Mouse (Mus musculus): ENCODE measurements around the gene Tmem255b. TPM values are rescaled to one million over a fixed set of nuclear protein-coding genes. Genes with fewer than 3 reads are reported as not detected.

Tmem255b gene
- polyA plus RNA-seq, 1 experiment from 2014 or later: 0.29 TPM

DNA sequence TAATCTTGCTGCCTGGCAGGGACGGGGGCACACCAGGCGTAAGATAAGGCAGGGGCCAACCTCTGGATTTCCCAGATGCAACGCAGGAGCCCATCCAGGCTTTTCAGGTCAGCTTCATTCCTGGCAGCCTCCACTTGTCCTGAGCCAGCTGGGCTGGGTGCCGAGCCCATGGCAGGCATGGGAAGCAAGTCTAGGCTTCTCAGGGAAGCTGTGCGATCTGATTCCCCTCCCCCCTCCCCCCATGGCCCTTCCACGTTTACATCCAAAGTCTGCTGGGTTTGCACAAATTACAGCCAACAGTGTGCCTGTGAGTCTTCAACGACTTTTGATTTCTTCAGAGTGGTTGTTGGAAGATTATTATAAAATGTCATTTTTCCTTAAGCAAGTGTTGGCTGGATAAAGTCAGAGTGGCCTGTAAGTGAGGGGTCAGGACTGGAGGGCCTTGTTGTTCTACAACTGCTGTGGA, 46.1 kb downstream of the Tmem255b start:
- Histone ChIP-seq H3K36me3 (ENCODE audit: control insufficient read depth, insufficient read depth) (no peaks in the 10 kb centered on the region), H3K4me2 (ENCODE audit: low read length) (no peak overlapping the region), H3K4me3 (replicated peaks; ENCODE audit: low read length) (no peak overlapping the region), H3K9me3 (ENCODE audit: control insufficient read depth, low read length) (no peaks in the 10 kb centered on the region), H3K27ac (ENCODE audit: low read length) (no peak overlapping the region), H3K27me3 (replicated peaks; ENCODE audit: control insufficient read depth, insufficient read depth, low read length) (no peaks in the 10 kb centered on the region), H3K9ac (replicated peaks; ENCODE audit: low read depth, low read length) (no peak overlapping the region), H3K4me1 (replicated peaks; ENCODE audit: control insufficient read depth, insufficient read depth, low read length) (no peaks in the 10 kb centered on the region)
- 82% methylated on average over 7 of the region's 7 CpGs for WGBS
- no peak for ATAC-seq

GRCm38 (mm10) chr8:13481596-13481995, 46.6 kb downstream of the Tmem255b start:
- Histone ChIP-seq H3K27ac (ENCODE audit: low read length) (no peak overlapping the region), H3K9ac (replicated peaks; ENCODE audit: low read depth, low read length) (no peak overlapping the region), H3K4me3 (replicated peaks; ENCODE audit: low read length) (no peak overlapping the region), H3K27me3 (replicated peaks; ENCODE audit: control insufficient read depth, insufficient read depth, low read length) (no peaks in the 10 kb centered on the region), H3K36me3 (ENCODE audit: control insufficient read depth, insufficient read depth) (no peaks in the 10 kb centered on the region), H3K4me1 (replicated peaks; ENCODE audit: control insufficient read depth, insufficient read depth, low read length) (no peaks in the 10 kb centered on the region), H3K9me3 (ENCODE audit: control insufficient read depth, low read length) (no peaks in the 10 kb centered on the region), H3K4me2 (ENCODE audit: low read length) (no peak overlapping the region)
- ATAC-seq: no peak
- 89% methylated on average over 3 of the region's 3 CpGs for WGBS

- ATAC-seq: no peak
- no peaks in the 10 kb centered on the region for H3K27me3 ChIP-seq (replicated peaks; ENCODE audit: control insufficient read depth, insufficient read depth, low read length)
- WGBS: 85% methylated on average over 2 of the region's 2 CpGs
These were observed 47.3 kb downstream of the Tmem255b start for GRCm38 (mm10) chr8:13482101-13482801.

GRCm38 (mm10) chr8:13483191-13483590, 48.2 kb downstream of the Tmem255b start:
- Histone ChIP-seq H3K9me3 (ENCODE audit: control insufficient read depth, low read length) (no peaks in the 10 kb centered on the region), H3K4me2 (ENCODE audit: low read length) (no peak overlapping the region), H3K9ac (replicated peaks; ENCODE audit: low read depth, low read length) (no peak overlapping the region), H3K4me1 (replicated peaks; ENCODE audit: control insufficient read depth, insufficient read depth, low read length) (no peaks in the 10 kb centered on the region), H3K4me3 (replicated peaks; ENCODE audit: low read length) (no peak overlapping the region), H3K27me3 (replicated peaks; ENCODE audit: control insufficient read depth, insufficient read depth, low read length) (no peaks in the 10 kb centered on the region), H3K27ac (ENCODE audit: low read length) (no peak overlapping the region), H3K36me3 (ENCODE audit: control insufficient read depth, insufficient read depth) (no peaks in the 10 kb centered on the region)
- 87% methylated on average over 5 of the region's 5 CpGs for WGBS
- ATAC-seq: no peak

More at GRCm38 (mm10) chr8:13482101-13482801, 47.3 kb downstream of the Tmem255b start:
- H3K4me1 ChIP-seq (replicated peaks; ENCODE audit: control insufficient read depth, insufficient read depth, low read length): no peaks in the 10 kb centered on the region
- no peak overlapping the region for H3K4me3 ChIP-seq (replicated peaks; ENCODE audit: low read length)
- no peak overlapping the region for H3K4me2 ChIP-seq (ENCODE audit: low read length)
- no peak overlapping the region for H3K9ac ChIP-seq (replicated peaks; ENCODE audit: low read depth, low read length)
- H3K9me3 ChIP-seq (ENCODE audit: control insufficient read depth, low read length): no peaks in the 10 kb centered on the region
- no peak overlapping the region for H3K27ac ChIP-seq (ENCODE audit: low read length)
- no peaks in the 10 kb centered on the region for H3K36me3 ChIP-seq (ENCODE audit: control insufficient read depth, insufficient read depth)

DNA sequence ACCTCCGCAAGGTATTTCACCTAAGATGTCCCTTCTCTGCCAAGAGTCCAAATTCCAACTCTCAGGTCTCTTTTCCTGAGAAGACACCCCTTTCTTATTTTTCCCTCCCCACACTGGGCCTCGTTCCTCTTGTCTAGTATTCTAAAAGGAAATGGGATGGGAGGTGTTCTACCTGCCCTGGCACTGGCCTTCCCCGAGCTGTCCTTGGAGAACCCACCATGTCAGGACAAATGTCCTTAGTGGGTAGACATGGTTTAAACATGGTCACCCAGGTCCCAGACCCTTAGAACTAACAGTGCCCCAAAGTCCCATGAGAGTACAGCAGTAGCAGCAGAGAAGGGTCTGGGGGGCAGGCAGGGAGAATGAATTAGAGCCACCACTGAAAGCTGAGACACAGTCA, 54.4 kb downstream of the Tmem255b start:
- Histone ChIP-seq H3K4me3 (replicated peaks; ENCODE audit: low read length) (no peak overlapping the region), H3K4me1 (replicated peaks; ENCODE audit: control insufficient read depth, insufficient read depth, low read length) (peaks cover 15% of the 10 kb centered on the region), H3K27ac (ENCODE audit: low read length) (no peak overlapping the region), H3K36me3 (ENCODE audit: control insufficient read depth, insufficient read depth) (no peaks in the 10 kb centered on the region), H3K9me3 (ENCODE audit: control insufficient read depth, low read length) (no peaks in the 10 kb centered on the region), H3K4me2 (ENCODE audit: low read length) (no peak overlapping the region), H3K27me3 (replicated peaks; ENCODE audit: control insufficient read depth, insufficient read depth, low read length) (0 out of 2 replicates have a peak, but pooled peaks cover 2% of the 10 kb centered on the region), H3K9ac (replicated peaks; ENCODE audit: low read depth, low read length) (no peak overlapping the region)
- ATAC-seq: no peak
- WGBS: 86% methylated on average over 3 of the region's 3 CpGs

DNA sequence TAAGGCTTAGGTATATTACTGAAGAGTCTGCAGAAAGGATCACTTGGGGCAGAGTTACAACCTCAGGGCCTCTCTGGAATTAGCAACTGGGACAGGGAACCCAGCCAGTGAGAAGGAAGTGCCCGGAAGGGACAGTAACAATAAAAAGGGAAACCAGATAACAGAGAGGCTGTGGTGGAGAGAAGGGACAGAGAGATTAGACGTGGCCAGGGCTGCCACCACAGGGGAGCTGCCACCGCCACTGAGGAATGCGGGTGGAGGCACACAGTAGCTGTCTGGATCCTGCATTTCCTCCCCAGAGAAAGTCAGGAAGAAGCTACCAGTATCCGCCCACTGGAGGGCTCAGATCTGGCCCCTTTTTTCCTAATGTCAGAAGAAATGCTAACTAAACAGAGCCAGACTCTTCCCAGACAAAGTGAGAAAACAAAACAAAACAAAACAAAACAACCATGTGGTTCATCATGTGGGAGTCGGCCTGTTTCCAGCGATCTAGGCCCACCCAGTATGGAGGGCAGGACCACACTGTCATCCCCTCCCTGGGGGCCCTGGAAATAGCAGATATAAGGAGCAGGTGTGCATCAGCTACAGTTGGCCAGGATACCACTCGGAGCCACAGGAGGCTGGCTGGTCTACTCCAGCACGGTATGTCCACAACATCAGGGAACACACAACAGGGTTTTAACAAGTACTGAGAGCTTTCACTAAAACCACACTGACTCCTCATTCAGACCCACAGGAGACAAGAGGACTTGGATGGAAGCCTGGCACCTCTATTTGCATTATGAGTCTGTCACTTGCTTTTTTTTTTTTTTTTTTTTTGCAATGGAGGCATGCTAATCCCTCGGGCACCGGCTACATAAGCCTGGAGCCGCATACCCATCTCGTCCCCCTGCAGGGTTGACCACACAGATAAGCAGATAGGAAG, 55.3 kb downstream of the Tmem255b start:
- 32% methylated on average over 13 of the region's 13 CpGs for WGBS
- Histone ChIP-seq H3K4me1 (replicated peaks; ENCODE audit: control insufficient read depth, insufficient read depth, low read length) (peaks cover 15% of the 10 kb centered on the region), H3K36me3 (ENCODE audit: control insufficient read depth, insufficient read depth) (no peaks in the 10 kb centered on the region), H3K4me2 (ENCODE audit: low read length) (no peak overlapping the region), H3K9ac (replicated peaks; ENCODE audit: low read depth, low read length) (no peak overlapping the region), H3K9me3 (ENCODE audit: control insufficient read depth, low read length) (no peaks in the 10 kb centered on the region), H3K27ac (ENCODE audit: low read length) (no peak overlapping the region), H3K27me3 (replicated peaks; ENCODE audit: control insufficient read depth, insufficient read depth, low read length) (0 out of 2 replicates have a peak, but pooled peaks cover 4% of the 10 kb centered on the region), H3K4me3 (replicated peaks; ENCODE audit: low read length) (no peak overlapping the region)
- peak; percentile 29 for ATAC-seq

- no peaks in the 10 kb centered on the region for H3K9me3 ChIP-seq (ENCODE audit: control insufficient read depth, low read length)
- whole genome bisulfite sequencing: 88% methylated on average over 14 of the region's 14 CpGs
- ATAC-seq: no peak
- peaks cover 15% of the 10 kb centered on the region for H3K4me1 ChIP-seq (replicated peaks; ENCODE audit: control insufficient read depth, insufficient read depth, low read length)
- no peaks in the 10 kb centered on the region for H3K36me3 ChIP-seq (ENCODE audit: control insufficient read depth, insufficient read depth)
- H3K4me3 ChIP-seq (replicated peaks; ENCODE audit: low read length): no peak overlapping the region
- no peak overlapping the region for H3K4me2 ChIP-seq (ENCODE audit: low read length)
- no peak overlapping the region for H3K27ac ChIP-seq (ENCODE audit: low read length)
- H3K27me3 ChIP-seq (replicated peaks; ENCODE audit: control insufficient read depth, insufficient read depth, low read length): peaks cover 8% of the 10 kb centered on the region; the same call in 1 of the 2 replicates
- H3K9ac ChIP-seq (replicated peaks; ENCODE audit: low read depth, low read length): no peak overlapping the region
These were observed 56.6 kb downstream of the Tmem255b start for GRCm38 (mm10) chr8:13491491-13492010.

GRCm38 (mm10) chr8:13492198-13492995, 57.4 kb downstream of the Tmem255b start:
- ATAC-seq: no peak

More at GRCm38 (mm10) chr8:13492198-13492995, 57.4 kb downstream of the Tmem255b start:
- Histone ChIP-seq H3K4me3 (replicated peaks; ENCODE audit: low read length) (no peak overlapping the region), H3K27ac (ENCODE audit: low read length) (no peak overlapping the region), H3K36me3 (ENCODE audit: control insufficient read depth, insufficient read depth) (no peaks in the 10 kb centered on the region), H3K4me2 (ENCODE audit: low read length) (no peak overlapping the region), H3K27me3 (replicated peaks; ENCODE audit: control insufficient read depth, insufficient read depth, low read length) (peaks cover 8% of the 10 kb centered on the region; the same call in 1 of the 2 replicates), H3K4me1 (replicated peaks; ENCODE audit: control insufficient read depth, insufficient read depth, low read length) (peaks cover 15% of the 10 kb centered on the region), H3K9me3 (ENCODE audit: control insufficient read depth, low read length) (no peaks in the 10 kb centered on the region), H3K9ac (replicated peaks; ENCODE audit: low read depth, low read length) (no peak overlapping the region)
- WGBS: 39% methylated on average over 9 of the region's 9 CpGs
